Mouse (Mus musculus) CH12.LX (cell line): Measurements from ENCODE around the gene Ucn2. TPM values are rescaled to one million over a fixed set of nuclear protein-coding genes. Genes with fewer than 3 reads are reported as not detected.
A peak's percentile ranks its signal among the peaks of the same experiment; 100 is the strongest.

ENCODE experiments used
- DNase-seq: peaks from one replicate; pipeline ENCODE4 v3.0.0-alpha.2; 2013; ENCODE audit errors: extremely low read depth
- H3K27ac ChIP-seq: 2 replicates; pipeline ENCODE4 v1.5.1; 2012; ENCODE audit warnings: low read depth, mild to moderate bottlenecking, control low read depth, moderate library complexity; ENCODE audit not compliant: insufficient read depth
- H3K27me3 ChIP-seq: replicated peaks from 2 replicates; pipeline ENCODE3; 2012; ENCODE audit warnings: inconsistent platforms
- H3K36me3 ChIP-seq, 2 experiments: replicated peaks in 1 of 2; 2 replicates each; pipeline versions ENCODE3 to v1.6.1; 2012; ENCODE audit warnings: inconsistent platforms in 1 of 2, low read length in 1 of 2, mild to moderate bottlenecking in 1 of 2, mixed read lengths in 1 of 2, moderate library complexity in 1 of 2; ENCODE audit not compliant: control insufficient read depth in 1 of 2, insufficient read depth in 1 of 2
- H3K4me1 ChIP-seq, 2 experiments: 2 replicates each; pipeline ENCODE4 v1.6.1; 2012; ENCODE audit warnings: inconsistent platforms in 1 of 2, moderate library complexity in 1 of 2; ENCODE audit not compliant: insufficient read depth in 2 of 2, control insufficient read depth in 1 of 2
- H3K4me2 ChIP-seq: 2 replicates; pipeline ENCODE4 v1.6.1; 2012; ENCODE audit warnings: low read depth, mild to moderate bottlenecking, control low read depth; ENCODE audit not compliant: poor library complexity, insufficient read depth, severe bottlenecking
- H3K4me3 ChIP-seq, 3 experiments: fragments of 150-350 bp in 1 of 3; sonication (generic) in 1 of 3; replicated peaks in 1 of 3; 2 replicates each; pipeline versions ENCODE3 to v1.5.1; 2011 to 2012; ENCODE audit warnings: low read depth in 2 of 3, low read length in 2 of 3, mild to moderate bottlenecking in 2 of 3, moderate library complexity in 2 of 3, control low read depth in 1 of 3, improper control_type of control experiment in 1 of 3, inconsistent platforms in 1 of 3, mixed read lengths in 1 of 3; ENCODE audit not compliant: poor library complexity in 1 of 3
- H3K79me2 ChIP-seq: replicated peaks from 2 replicates; pipeline ENCODE4 v1.6.1; 2012; ENCODE audit warnings: mild to moderate bottlenecking, moderate library complexity; ENCODE audit not compliant: control insufficient read depth, poor library complexity, insufficient read depth, severe bottlenecking; ENCODE audit errors: extremely low read depth
- H3K9ac ChIP-seq: 2 replicates; pipeline ENCODE4 v1.6.1; 2012; ENCODE audit warnings: low read depth, mild to moderate bottlenecking, control low read depth, moderate library complexity; ENCODE audit not compliant: insufficient read depth
- H3K9me3 ChIP-seq: replicated peaks from 2 replicates; pipeline ENCODE3; 2012; ENCODE audit warnings: low read length, inconsistent platforms, mixed read lengths
- BHLHE40 ChIP-seq: IDR thresholded peaks from 2 replicates; pipeline ENCODE4 v1.6.1; 2011; ENCODE audit warnings: mild to moderate bottlenecking, low read depth, low read length, improper control_type of control experiment
- CHD1 ChIP-seq: IDR thresholded peaks from 2 replicates; pipeline ENCODE4 v1.6.1; 2012; ENCODE audit warnings: low read depth, low read length, improper control_type of control experiment, inconsistent platforms
- CTCF ChIP-seq, 2 experiments: IDR thresholded peaks in 1 of 2; conservative IDR thresholded peaks in 1 of 2; 2 replicates each; pipeline ENCODE4 v1.5.1; 2011 to 2012; ENCODE audit warnings: low read depth in 2 of 2, low read length in 2 of 2, improper control_type of control experiment in 1 of 2, inconsistent platforms in 1 of 2, mild to moderate bottlenecking in 1 of 2, moderate library complexity in 1 of 2
- ETS1 ChIP-seq: conservative IDR thresholded peaks from 2 replicates; pipeline ENCODE4 v1.6.1; 2012; ENCODE audit warnings: low read depth, mild to moderate bottlenecking, inconsistent platforms, low read length, improper control_type of control experiment, moderate library complexity
- GABPA ChIP-seq: IDR thresholded peaks from 2 replicates; pipeline ENCODE4 v1.6.1; 2012; ENCODE audit warnings: low read depth, low read length, improper control_type of control experiment, inconsistent platforms; ENCODE audit not compliant: insufficient replicate concordance
- IRF4 ChIP-seq: IDR thresholded peaks from 2 replicates; pipeline ENCODE4 v1.6.1; 2014; ENCODE audit warnings: low read depth, mild to moderate bottlenecking, inconsistent platforms, low read length, improper control_type of control experiment
- KAT2A ChIP-seq: IDR thresholded peaks from 2 replicates; pipeline ENCODE4 v1.6.1; 2012; ENCODE audit warnings: low read length, improper control_type of control experiment, inconsistent platforms; ENCODE audit not compliant: insufficient replicate concordance
- MAFK ChIP-seq: IDR thresholded peaks from 2 replicates; pipeline ENCODE4 v1.6.1; 2011; ENCODE audit warnings: low read length, improper control_type of control experiment; ENCODE audit not compliant: insufficient replicate concordance
- MAZ ChIP-seq: IDR thresholded peaks from 2 replicates; pipeline ENCODE4 v1.6.1; 2012; ENCODE audit warnings: low read depth, mild to moderate bottlenecking, inconsistent platforms, low read length, improper control_type of control experiment, moderate library complexity
- MEF2A ChIP-seq: IDR thresholded peaks from 2 replicates; pipeline ENCODE4 v1.6.1; 2014; ENCODE audit warnings: low read depth, mild to moderate bottlenecking, inconsistent platforms, low read length, improper control_type of control experiment, borderline replicate concordance
- MYC ChIP-seq: IDR thresholded peaks from 2 replicates; pipeline ENCODE4 v1.6.1; 2011; ENCODE audit warnings: low read depth, mild to moderate bottlenecking, improper control_type of control experiment, low read length
- NRF1 ChIP-seq: IDR thresholded peaks from 2 replicates; pipeline ENCODE4 v1.6.1; 2014; ENCODE audit warnings: low read depth, mild to moderate bottlenecking, inconsistent platforms, low read length, improper control_type of control experiment, moderate library complexity
- PAX5 ChIP-seq: IDR thresholded peaks from 2 replicates; pipeline ENCODE4 v1.6.1; 2012; ENCODE audit warnings: low read length, inconsistent platforms, mixed read lengths
- POLR2A ChIP-seq: IDR thresholded peaks from 2 replicates; pipeline ENCODE4 v1.6.1; 2011; ENCODE audit warnings: low read depth, mild to moderate bottlenecking, improper control_type of control experiment, low read length
- POLR2AphosphoS2 ChIP-seq: IDR thresholded peaks from 2 replicates; pipeline ENCODE4 v1.6.1; 2011; ENCODE audit warnings: low read depth, low read length, improper control_type of control experiment
- ZKSCAN1 ChIP-seq: IDR thresholded peaks from 2 replicates; pipeline ENCODE4 v1.6.1; 2012; ENCODE audit warnings: low read depth, inconsistent platforms, low read length, improper control_type of control experiment, borderline replicate concordance
- ZMIZ1 ChIP-seq: IDR thresholded peaks from 2 replicates; pipeline ENCODE4 v1.6.1; 2012; ENCODE audit warnings: low read depth, mild to moderate bottlenecking, inconsistent platforms, low read length, improper control_type of control experiment
- ZNF384 ChIP-seq: IDR thresholded peaks from 2 replicates; pipeline ENCODE4 v1.6.1; 2012; ENCODE audit warnings: low read depth, low read length, improper control_type of control experiment, inconsistent platforms
- dilution Hi-C: fragments of 300-500 bp; cut with MboI; formaldehyde crosslinking; loops from 2 replicates; pipeline ENCODE4 v1.14.3; 2020; ENCODE audit warnings: low sequenced_read_pairs; ENCODE audit not compliant: extremely low pct_unique_long_range_greater_than_20kb, extremely low pct_ligation_motif_present
- in situ Hi-C: fragments of 300-500 bp; cut with MboI; formaldehyde crosslinking; loops from 3 replicates; pipeline ENCODE4 v1.14.3; 2019; ENCODE audit warnings: low sequenced_read_pairs, low pct_ligation_motif_present, low pct_unique_long_range_greater_than_20kb, mixed read lengths
- polyA plus RNA-seq: library from polyadenylated mRNA; unstranded; fragments of >175 nt; gene quantifications from 2 replicates; pipeline ENCODE4 v1.2.1, GENCODE M21; 2012; ENCODE audit warnings: low read depth; ENCODE audit not compliant: insufficient read length
- total RNA-seq, 2 experiments: library from RNA; depleted of rRNA; stranded (reverse); fragments of 300-350 nt in 1 of 2; fragments of >200 nt in 1 of 2; gene quantifications; 2 replicates each; pipeline ENCODE4 v1.2.3; 2012 to 2014

The Ucn2 gene
- total and polyA plus RNA-seq, 3 experiments = 0.40 TPM; not detected in 2

DNA sequence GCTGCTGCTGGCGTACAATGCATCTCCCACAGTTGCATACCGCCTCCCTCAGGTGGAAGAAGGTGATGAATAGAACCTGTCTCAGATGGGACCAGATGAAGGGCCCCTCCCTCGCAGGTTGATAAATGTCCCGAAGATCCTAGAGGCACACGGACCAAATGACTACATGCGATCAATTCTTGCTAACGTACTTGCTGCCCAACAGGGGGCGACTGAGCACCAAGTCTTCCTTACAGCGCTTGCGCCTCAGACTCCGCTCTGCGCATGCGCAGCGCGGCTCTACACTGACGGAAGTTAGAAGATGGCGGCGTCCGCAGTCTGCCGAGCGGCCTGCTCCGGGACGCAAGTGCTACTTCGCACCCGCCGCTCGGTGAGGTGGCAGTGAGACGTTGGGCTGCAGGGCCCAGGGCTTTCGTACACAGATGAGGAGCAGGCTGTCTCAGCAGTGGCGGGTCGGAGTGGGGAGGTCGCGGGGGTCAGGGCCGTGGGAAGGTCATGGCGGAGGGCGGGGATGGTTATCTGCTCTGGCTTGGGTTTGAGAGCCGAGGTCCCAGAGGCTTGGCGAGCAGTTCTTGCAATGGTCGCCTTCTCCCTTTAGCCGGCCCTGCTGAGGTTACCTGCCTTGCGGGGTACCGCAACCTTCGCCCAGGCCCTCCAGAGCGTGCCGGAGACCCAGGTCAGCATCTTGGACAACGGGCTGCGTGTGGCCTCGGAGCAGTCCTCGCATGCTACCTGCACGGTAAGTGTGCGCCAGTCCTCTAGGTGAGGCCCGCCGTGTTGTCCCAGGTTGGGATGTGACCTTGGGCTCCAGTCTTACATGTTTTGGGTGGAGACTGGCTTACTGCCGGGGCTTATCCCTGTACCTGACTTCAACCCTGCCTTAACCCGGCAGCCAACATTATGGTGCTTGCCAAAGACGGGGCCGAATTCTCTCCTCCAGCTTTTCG, 49.1 kb upstream of the Ucn2 start, which contains the start of gene Uqcrc1 (continued):
- TF ChIP-seq MAZ = peak; percentile 77; the same call in 1 of the 2 replicates
- no peak for TF ChIP-seq ZNF384
- TF ChIP-seq IRF4 = peak; percentile 29; the same call in 1 of the 2 replicates
- TF ChIP-seq GABPA = no peak; the same call in 1 of the 2 replicates
- TF ChIP-seq CTCF (conservative IDR thresholded peaks at IDR 0.05 in 1 of 2, IDR thresholded peaks at IDR 0.05 in 1 of 2; ENCODE audit: low read depth in 2 of 2, low read length in 2 of 2) = peak; percentile 72 to 89
- no peak for TF ChIP-seq PAX5
- TF ChIP-seq POLR2A = peak; percentile 97
- peak; percentile 75 for TF ChIP-seq ZMIZ1
- peak; percentile 66; the same call in 1 of the 2 replicates for TF ChIP-seq MEF2A

DNA sequence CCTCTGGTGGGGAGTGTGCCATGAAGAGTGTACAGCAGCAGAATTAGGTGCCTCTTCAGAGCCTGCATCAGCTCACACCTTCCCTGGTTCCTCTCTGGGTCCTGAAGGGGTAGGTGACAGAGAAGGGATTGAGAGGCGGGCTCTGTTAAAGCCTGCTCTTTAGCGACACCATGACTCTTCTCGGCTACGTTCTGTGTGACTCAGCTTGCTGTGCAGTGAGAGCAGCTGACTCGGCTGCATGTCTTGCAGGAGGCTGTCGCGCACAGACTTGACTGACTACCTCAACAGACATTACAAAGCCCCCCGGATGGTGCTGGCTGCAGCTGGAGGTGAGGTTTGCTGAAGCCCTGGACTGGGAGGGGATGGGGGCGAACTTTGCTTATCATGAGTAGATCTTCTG, 40.7 kb upstream of the Ucn2 start:
- Histone ChIP-seq H3K36me3 (peaks cover 85 to 92% of the 10 kb centered on the region in 2 experiments), H3K9me3 (no peaks in the 10 kb centered on the region), H3K4me2 (no peak overlapping the region), H3K27ac (no peak overlapping the region), H3K27me3 (no peaks in the 10 kb centered on the region), H3K4me3 (no peak overlapping the region), H3K79me2 (no peaks in the 10 kb centered on the region; the same call in 1 of the 2 replicates), H3K4me1 (no peaks in the 10 kb centered on the region), H3K9ac (no peak overlapping the region)
- no peak for DNase-seq
- in situ Hi-C loops (no loop called here), dilution Hi-C loops (no loop called here)
- TF ChIP-seq ZNF384 = no peak
- TF ChIP-seq BHLHE40 = no peak
- no peak for TF ChIP-seq ETS1
- no peak for TF ChIP-seq CTCF (conservative IDR thresholded peaks at IDR 0.05 in 1 of 2, IDR thresholded peaks at IDR 0.05 in 1 of 2; ENCODE audit: low read depth in 2 of 2, low read length in 2 of 2)
- TF ChIP-seq NRF1 = no peak
- TF ChIP-seq GABPA = no peak
- TF ChIP-seq ZKSCAN1 = no peak
- no peak for TF ChIP-seq KAT2A
- no peak for TF ChIP-seq MYC
- TF ChIP-seq MAFK = no peak
- no peak for TF ChIP-seq POLR2AphosphoS2
- no peak for TF ChIP-seq CHD1
- TF ChIP-seq POLR2A = no peak
